Mouse (Mus musculus) olfactory bulb, adult 2 months (tissue): Measurements from ENCODE around the gene Rnf187.

Experiments
- CTCF ChIP-seq: fragments of 200-500 bp; IDR thresholded peaks from 2 replicates; pipeline ENCODE4 v1.5.1; 2012; ENCODE audit warnings: low read depth, mild to moderate bottlenecking, low read length, moderate library complexity; ENCODE audit not compliant: insufficient read depth
- POLR2A ChIP-seq: fragments of 200-500 bp; IDR thresholded peaks from 2 replicates; pipeline ENCODE4 v1.6.1; 2012; ENCODE audit warnings: mild to moderate bottlenecking, low read depth, low read length, moderate library complexity; ENCODE audit not compliant: insufficient read depth

DNA sequence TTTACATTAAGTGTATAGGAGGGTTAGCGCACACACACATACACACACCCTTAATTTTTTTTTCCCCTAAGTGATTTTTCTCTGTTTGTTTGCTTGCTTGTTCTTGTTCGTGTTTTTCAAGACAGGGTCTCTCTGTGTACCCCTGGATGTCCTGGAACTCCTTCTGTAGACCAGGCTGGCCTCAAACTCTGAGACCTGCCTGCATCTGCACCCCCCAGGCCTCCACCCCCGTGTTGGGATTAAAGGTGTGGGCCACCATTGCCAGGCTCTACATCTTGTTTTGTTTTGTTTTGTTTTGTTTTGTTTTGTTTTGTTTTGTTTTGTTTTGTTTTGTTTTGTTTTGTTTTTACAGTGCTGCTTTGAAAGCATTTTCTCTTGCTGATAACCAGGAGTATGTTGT, 8.6 kb upstream of the Rnf187 start:
- TF ChIP-seq CTCF, result no peak
- TF ChIP-seq POLR2A, result no peak
